Mouse (Mus musculus): ENCODE results near the gene Hist1h3g. TPM values are rescaled to one million over a fixed set of nuclear protein-coding genes. Genes with fewer than 3 reads are reported as not detected.

Hist1h3g gene
- polyA plus RNA-seq, 1 experiment from 2014 or later, result 5.7 TPM

DNA sequence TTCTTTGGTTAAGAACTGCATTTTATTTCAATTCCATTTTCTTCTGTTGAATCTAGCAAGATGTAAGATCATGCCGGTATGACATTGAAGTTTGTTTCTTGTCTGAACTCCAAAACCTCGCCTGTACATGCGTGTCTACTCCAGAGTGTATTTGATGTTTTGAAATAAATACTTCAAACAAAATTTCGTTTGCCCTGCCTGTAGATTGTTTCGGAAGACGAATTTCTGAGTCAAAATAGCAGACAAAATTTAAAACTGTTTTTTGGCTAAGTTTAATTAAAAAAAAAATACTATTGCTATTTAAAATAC lies 17.0 kb upstream of the Hist1h3g start:
- DNase-seq (ENCODE audit: low spot score) (no peak), ATAC-seq (replicated peaks; ENCODE audit: low FRiP score) (no peak)
- H3K4me2 ChIP-seq (ENCODE audit: low read depth, low read length, severe bottlenecking), result peak overlapping the region; percentile 86
- WGBS, result under 1% methylated on average over 6 of the region's 6 CpGs
- H3K27ac ChIP-seq (ENCODE audit: low read depth, low read length), result no peak overlapping the region
- no peaks in the 10 kb centered on the region for H3K9me3 ChIP-seq (ENCODE audit: control insufficient read depth, low read length)
- H3K36me3 ChIP-seq (ENCODE audit: control insufficient read depth, insufficient read depth, low read length), result no peaks in the 10 kb centered on the region
- no peak overlapping the region for H3K9ac ChIP-seq (ENCODE audit: low read length)
- 0 out of 2 replicates have a peak, but pooled peaks cover 3% of the 10 kb centered on the region for H3K4me1 ChIP-seq (replicated peaks; ENCODE audit: control insufficient read depth, insufficient read depth, low read length)
- H3K27me3 ChIP-seq (ENCODE audit: control insufficient read depth, insufficient read depth, low read length), result no peaks in the 10 kb centered on the region
- peak overlapping the region; percentile 42 for H3K4me3 ChIP-seq (ENCODE audit: low read depth, low read length)

DNA sequence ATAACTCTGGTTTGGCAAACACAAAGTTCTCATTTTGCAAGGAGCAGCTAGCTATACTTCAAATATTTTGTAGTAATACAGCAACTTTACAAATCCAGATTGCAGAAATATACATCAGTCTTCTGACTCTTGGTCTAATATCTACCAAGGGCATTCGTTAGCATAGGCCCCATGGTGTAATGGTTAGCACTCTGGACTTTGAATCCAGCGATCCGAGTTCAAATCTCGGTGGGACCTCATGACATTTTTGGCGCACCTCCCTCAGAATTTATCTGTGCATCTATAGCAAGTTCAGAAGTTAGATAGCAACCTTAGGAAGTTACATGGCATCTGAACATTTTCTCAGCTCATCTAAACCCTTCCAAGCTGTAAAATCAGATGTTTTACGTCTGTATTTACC lies 16.3 kb upstream of the Hist1h3g start:
- ATAC-seq (replicated peaks; ENCODE audit: low FRiP score), result peak; percentile 63; the same call in 1 of the 2 replicates
- no peaks in the 10 kb centered on the region for H3K36me3 ChIP-seq (ENCODE audit: control insufficient read depth, insufficient read depth, low read length)
- H3K4me3 ChIP-seq (ENCODE audit: low read depth, low read length), result peak overlapping the region; percentile 40
- peak; percentile 83 for DNase-seq (ENCODE audit: low spot score)
- peak overlapping the region; percentile 51; the same call in 1 of the 2 replicates for H3K4me2 ChIP-seq (ENCODE audit: low read depth, low read length, severe bottlenecking)
- H3K4me1 ChIP-seq (replicated peaks; ENCODE audit: control insufficient read depth, insufficient read depth, low read length), result 0 out of 2 replicates have a peak, but pooled peaks cover 3% of the 10 kb centered on the region
- H3K9ac ChIP-seq (ENCODE audit: low read length), result no peak overlapping the region
- no peak overlapping the region for H3K27ac ChIP-seq (ENCODE audit: low read depth, low read length)
- whole genome bisulfite sequencing, result under 1% methylated on average over 6 of the region's 6 CpGs
- no peaks in the 10 kb centered on the region for H3K27me3 ChIP-seq (ENCODE audit: control insufficient read depth, insufficient read depth, low read length)
- H3K9me3 ChIP-seq (ENCODE audit: control insufficient read depth, low read length), result no peaks in the 10 kb centered on the region

DNA sequence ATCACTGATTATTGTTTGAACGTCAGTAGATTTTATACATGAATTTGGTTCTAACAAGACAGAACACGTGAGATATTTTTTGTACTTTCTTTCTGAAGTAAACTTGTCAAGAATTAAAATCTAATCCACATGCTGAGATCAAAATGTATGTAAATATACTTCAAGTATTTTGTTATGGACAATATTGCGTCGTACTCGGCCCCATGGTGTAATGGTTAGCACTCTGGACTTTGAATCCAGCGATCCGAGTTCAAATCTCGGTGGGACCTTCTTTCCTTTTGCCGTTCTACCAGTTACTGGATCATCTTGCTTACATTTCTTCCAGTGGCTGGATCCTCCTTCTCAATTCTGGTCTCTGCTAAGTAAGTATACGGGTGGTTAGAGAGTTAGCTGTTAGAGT lies 15.8 kb upstream of the Hist1h3g start:
- WGBS, result 1% methylated on average over 10 of the region's 10 CpGs
- H3K4me2 ChIP-seq (ENCODE audit: low read depth, low read length, severe bottlenecking), result peak overlapping the region; percentile 51; the same call in 1 of the 2 replicates
- no peaks in the 10 kb centered on the region for H3K9me3 ChIP-seq (ENCODE audit: control insufficient read depth, low read length)
- no peaks in the 10 kb centered on the region for H3K27me3 ChIP-seq (ENCODE audit: control insufficient read depth, insufficient read depth, low read length)
- no peaks in the 10 kb centered on the region for H3K36me3 ChIP-seq (ENCODE audit: control insufficient read depth, insufficient read depth, low read length)
- H3K4me3 ChIP-seq (ENCODE audit: low read depth, low read length), result peak overlapping the region; percentile 40
- ATAC-seq (replicated peaks; ENCODE audit: low FRiP score) (peak; percentile 57), DNase-seq (ENCODE audit: low spot score) (peak; percentile 86)
- 0 out of 2 replicates have a peak, but pooled peaks cover 3% of the 10 kb centered on the region for H3K4me1 ChIP-seq (replicated peaks; ENCODE audit: control insufficient read depth, insufficient read depth, low read length)
- no peak overlapping the region for H3K27ac ChIP-seq (ENCODE audit: low read depth, low read length)
- no peak overlapping the region for H3K9ac ChIP-seq (ENCODE audit: low read length)

DNA sequence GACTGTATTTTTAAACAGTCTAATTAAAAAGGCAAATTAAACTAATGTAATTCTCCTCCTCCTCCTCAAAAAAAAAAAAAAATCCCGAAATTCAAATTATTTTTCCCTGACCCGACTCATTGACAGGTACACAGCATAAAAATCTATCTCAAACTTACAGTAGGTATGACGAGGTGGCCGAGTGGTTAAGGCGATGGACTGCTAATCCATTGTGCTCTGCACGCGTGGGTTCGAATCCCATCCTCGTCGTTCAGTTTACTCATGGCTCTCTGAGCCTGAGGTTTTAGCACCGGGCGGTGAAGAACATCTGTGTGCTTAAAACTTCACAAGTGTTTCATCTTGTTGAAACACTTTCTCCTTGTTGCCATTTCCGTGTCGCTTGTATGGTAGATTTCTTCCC lies 13.5 kb upstream of the Hist1h3g start:
- Histone ChIP-seq H3K4me1 (replicated peaks; ENCODE audit: control insufficient read depth, insufficient read depth, low read length) (0 out of 2 replicates have a peak, but pooled peaks cover 2% of the 10 kb centered on the region), H3K27me3 (ENCODE audit: control insufficient read depth, insufficient read depth, low read length) (no peaks in the 10 kb centered on the region), H3K4me2 (ENCODE audit: low read depth, low read length, severe bottlenecking) (no peak overlapping the region), H3K9ac (ENCODE audit: low read length) (no peak overlapping the region), H3K4me3 (ENCODE audit: low read depth, low read length) (no peak overlapping the region), H3K9me3 (ENCODE audit: control insufficient read depth, low read length) (no peaks in the 10 kb centered on the region), H3K36me3 (ENCODE audit: control insufficient read depth, insufficient read depth, low read length) (no peaks in the 10 kb centered on the region), H3K27ac (ENCODE audit: low read depth, low read length) (no peak overlapping the region)
- ATAC-seq (replicated peaks; ENCODE audit: low FRiP score) (no peak), DNase-seq (ENCODE audit: low spot score) (peak; percentile 84)
- WGBS, result under 1% methylated on average over 14 of the region's 14 CpGs

DNA sequence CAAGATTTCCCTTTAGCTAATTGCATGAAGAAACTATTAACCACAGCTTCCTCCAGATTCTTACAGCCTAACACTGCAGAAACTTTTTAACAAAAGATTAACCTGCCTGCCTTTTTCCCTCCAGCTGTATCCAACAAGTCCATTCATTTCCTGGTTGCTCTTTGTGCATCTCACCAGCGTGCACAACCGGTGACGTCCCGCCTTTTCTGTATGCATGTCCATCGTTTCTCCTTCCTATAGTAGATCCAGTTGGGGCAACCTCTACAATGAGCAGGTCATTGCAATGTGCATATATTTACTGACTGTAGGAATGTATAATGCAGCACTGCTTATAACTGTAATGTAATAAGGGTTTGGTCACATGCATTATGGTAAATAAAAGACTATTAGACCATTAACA lies 11.2 kb upstream of the Hist1h3g start:
- Histone ChIP-seq H3K9me3 (ENCODE audit: control insufficient read depth, low read length) (no peaks in the 10 kb centered on the region), H3K27ac (ENCODE audit: low read depth, low read length) (no peak overlapping the region), H3K4me3 (ENCODE audit: low read depth, low read length) (no peak overlapping the region), H3K27me3 (ENCODE audit: control insufficient read depth, insufficient read depth, low read length) (no peaks in the 10 kb centered on the region), H3K9ac (ENCODE audit: low read length) (no peak overlapping the region), H3K4me1 (replicated peaks; ENCODE audit: control insufficient read depth, insufficient read depth, low read length) (0 out of 2 replicates have a peak, but pooled peaks cover 2% of the 10 kb centered on the region), H3K4me2 (ENCODE audit: low read depth, low read length, severe bottlenecking) (no peak overlapping the region), H3K36me3 (ENCODE audit: control insufficient read depth, insufficient read depth, low read length) (no peaks in the 10 kb centered on the region)
- ATAC-seq (replicated peaks; ENCODE audit: low FRiP score) (no peak), DNase-seq (ENCODE audit: low spot score) (no peak)
- WGBS, result 60% methylated on average over 5 of the region's 5 CpGs

DNA sequence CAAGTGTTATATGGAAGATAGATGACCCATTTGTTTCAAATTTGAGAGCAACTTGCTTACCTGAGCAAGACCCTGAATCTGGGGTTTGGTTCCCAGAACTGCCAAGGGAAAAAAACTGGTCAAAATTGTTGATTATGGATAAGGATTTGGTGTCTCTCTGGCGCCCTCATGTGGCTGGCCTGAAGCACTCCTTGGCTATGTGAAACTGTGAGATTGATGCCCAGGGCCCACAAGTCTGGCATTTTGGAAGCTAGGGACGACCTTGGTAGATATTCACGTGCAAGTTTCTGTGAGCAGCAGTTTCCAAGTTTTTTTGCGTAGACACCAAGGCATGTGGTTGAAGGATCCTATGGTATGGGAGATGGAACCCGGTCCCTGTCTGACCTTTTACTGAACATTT lies 10.6 kb upstream of the Hist1h3g start:
- no peak overlapping the region for H3K4me3 ChIP-seq (ENCODE audit: low read depth, low read length)
- H3K9me3 ChIP-seq (ENCODE audit: control insufficient read depth, low read length), result no peaks in the 10 kb centered on the region
- no peaks in the 10 kb centered on the region for H3K27me3 ChIP-seq (ENCODE audit: control insufficient read depth, insufficient read depth, low read length)
- DNase-seq (ENCODE audit: low spot score) (peak; percentile 94), ATAC-seq (replicated peaks; ENCODE audit: low FRiP score) (peak; percentile 48; the same call in 1 of the 2 replicates)
- 0 out of 2 replicates have a peak, but pooled peaks cover 2% of the 10 kb centered on the region for H3K4me1 ChIP-seq (replicated peaks; ENCODE audit: control insufficient read depth, insufficient read depth, low read length)
- no peak overlapping the region for H3K9ac ChIP-seq (ENCODE audit: low read length)
- no peak overlapping the region for H3K27ac ChIP-seq (ENCODE audit: low read depth, low read length)
- H3K36me3 ChIP-seq (ENCODE audit: control insufficient read depth, insufficient read depth, low read length), result no peaks in the 10 kb centered on the region
- 6% methylated on average over 5 of the region's 5 CpGs for WGBS
- H3K4me2 ChIP-seq (ENCODE audit: low read depth, low read length, severe bottlenecking), result no peak overlapping the region

DNA sequence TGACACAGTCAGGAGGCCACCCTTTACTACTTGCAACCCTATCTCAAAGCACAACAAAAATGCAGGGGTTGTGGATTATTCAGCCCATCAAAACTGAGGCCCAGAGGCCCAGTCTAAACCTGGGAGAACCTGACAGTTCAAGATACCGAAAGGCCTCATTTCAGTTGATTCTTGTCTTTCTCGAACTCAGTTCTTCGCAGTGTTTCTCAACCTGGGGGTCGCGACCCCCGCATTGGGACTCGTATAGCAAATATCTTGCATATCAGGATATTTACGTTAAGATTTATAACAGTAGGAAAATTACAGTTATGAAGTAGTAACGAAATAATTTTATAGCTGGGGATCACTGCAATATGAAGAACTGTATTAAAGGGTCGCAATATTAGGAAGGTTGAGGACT lies 9.3 kb upstream of the Hist1h3g start:
- H3K27ac ChIP-seq (ENCODE audit: low read depth, low read length), result no peak overlapping the region
- DNase-seq (ENCODE audit: low spot score), result peak; percentile 72
- H3K9ac ChIP-seq (ENCODE audit: low read length), result peak overlapping the region; percentile 37
- H3K4me1 ChIP-seq (replicated peaks; ENCODE audit: control insufficient read depth, insufficient read depth, low read length), result 0 out of 2 replicates have a peak, but pooled peaks cover 2% of the 10 kb centered on the region
- H3K4me2 ChIP-seq (ENCODE audit: low read depth, low read length, severe bottlenecking), result peak overlapping the region; percentile 45
- H3K36me3 ChIP-seq (ENCODE audit: control insufficient read depth, insufficient read depth, low read length), result no peaks in the 10 kb centered on the region
- no peak for ATAC-seq (replicated peaks; ENCODE audit: low FRiP score)
- WGBS, result 2% methylated on average over 10 of the region's 10 CpGs
- no peaks in the 10 kb centered on the region for H3K27me3 ChIP-seq (ENCODE audit: control insufficient read depth, insufficient read depth, low read length)
- H3K4me3 ChIP-seq (ENCODE audit: low read depth, low read length), result peak overlapping the region; percentile 31
- H3K9me3 ChIP-seq (ENCODE audit: control insufficient read depth, low read length), result no peaks in the 10 kb centered on the region

DNA sequence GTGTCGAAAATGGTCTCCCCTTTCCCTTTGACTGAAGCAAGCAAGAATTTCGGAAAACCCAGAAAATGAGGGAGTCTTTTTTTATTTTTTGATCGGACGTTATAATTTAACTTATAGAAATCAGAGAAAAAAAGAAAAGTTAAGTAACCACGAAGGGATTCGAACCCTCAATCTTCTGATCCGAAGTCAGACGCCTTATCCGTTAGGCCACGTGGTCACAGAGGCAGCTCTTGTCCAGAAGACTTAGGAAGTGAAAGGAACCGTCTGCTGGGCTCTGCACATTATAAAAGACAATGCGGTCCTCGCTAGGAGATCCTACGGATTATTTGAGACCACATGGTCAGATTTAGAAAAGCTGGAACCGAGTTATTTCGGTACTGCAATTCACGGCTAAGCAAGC lies 8.9 kb upstream of the Hist1h3g start:
- Histone ChIP-seq H3K4me3 (ENCODE audit: low read depth, low read length) (peak overlapping the region; percentile 31), H3K36me3 (ENCODE audit: control insufficient read depth, insufficient read depth, low read length) (no peaks in the 10 kb centered on the region), H3K4me2 (ENCODE audit: low read depth, low read length, severe bottlenecking) (peak overlapping the region; percentile 45), H3K9ac (ENCODE audit: low read length) (peak overlapping the region; percentile 31; the same call in 1 of the 2 replicates), H3K9me3 (ENCODE audit: control insufficient read depth, low read length) (no peaks in the 10 kb centered on the region), H3K4me1 (replicated peaks; ENCODE audit: control insufficient read depth, insufficient read depth, low read length) (0 out of 2 replicates have a peak, but pooled peaks cover 2% of the 10 kb centered on the region), H3K27ac (ENCODE audit: low read depth, low read length) (0 out of 2 replicates have a peak overlapping the region, but pooled peaks have one; percentile 25), H3K27me3 (ENCODE audit: control insufficient read depth, insufficient read depth, low read length) (no peaks in the 10 kb centered on the region)
- DNase-seq (ENCODE audit: low spot score) (peak; percentile 94), ATAC-seq (replicated peaks; ENCODE audit: low FRiP score) (peak; percentile 47)
- WGBS, result under 1% methylated on average over 17 of the region's 17 CpGs

DNA sequence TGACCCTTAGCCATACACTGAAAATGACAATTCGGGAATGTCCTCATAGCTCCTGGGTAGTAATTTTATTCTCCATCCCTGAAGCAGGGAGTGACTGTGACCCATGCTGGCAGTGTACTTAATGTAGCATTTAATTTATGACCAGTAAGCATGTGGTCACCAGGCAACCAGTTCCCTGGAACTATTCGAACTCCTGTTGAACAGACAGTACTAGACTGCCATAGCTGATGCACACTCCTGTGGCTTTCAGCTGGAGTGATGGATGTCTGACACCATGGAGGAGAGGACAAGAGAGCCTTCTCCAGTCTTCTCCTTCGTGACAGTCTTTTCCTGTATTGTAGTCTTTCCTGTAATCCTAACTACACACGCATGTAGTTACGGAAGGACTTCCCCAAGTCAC lies 6.2 kb upstream of the Hist1h3g start:
- H3K4me3 ChIP-seq (ENCODE audit: low read depth, low read length), result no peak overlapping the region
- H3K4me2 ChIP-seq (ENCODE audit: low read depth, low read length, severe bottlenecking), result 0 out of 2 replicates have a peak overlapping the region, but pooled peaks have one; percentile 18
- H3K27ac ChIP-seq (ENCODE audit: low read depth, low read length), result no peak overlapping the region
- ATAC-seq (replicated peaks; ENCODE audit: low FRiP score), result no peak
- H3K4me1 ChIP-seq (replicated peaks; ENCODE audit: control insufficient read depth, insufficient read depth, low read length), result peaks cover 5% of the 10 kb centered on the region; the same call in 1 of the 2 replicates
- H3K27me3 ChIP-seq (ENCODE audit: control insufficient read depth, insufficient read depth, low read length), result no peaks in the 10 kb centered on the region
- peak overlapping the region; percentile 8; the same call in 1 of the 2 replicates for H3K9ac ChIP-seq (ENCODE audit: low read length)
- no peaks in the 10 kb centered on the region for H3K9me3 ChIP-seq (ENCODE audit: control insufficient read depth, low read length)
- DNase-seq (ENCODE audit: low spot score), result no peak
- H3K36me3 ChIP-seq (ENCODE audit: control insufficient read depth, insufficient read depth, low read length), result no peaks in the 10 kb centered on the region
- WGBS, result 88% methylated on average over 5 of the region's 5 CpGs

Measured in forebrain, embryonic 11.5 days (tissue).